Mouse (Mus musculus) lung, postnatal 10 days (tissue): ENCODE measurements around the gene Tgm3.
A peak's percentile ranks its signal among the peaks of the same experiment; 100 is the strongest.

Experiments used
- DNase-seq: peaks from one replicate; pipeline ENCODE4 v3.0.0; 2021

Gene Tgm3

GRCm38 (mm10) chr2:130012026-130012425 lies at the start of gene Tgm3:
Gene Tgm3 (plus strand): TSS chr2:130012349.
- no peak for DNase-seq

- DNase-seq, result no peak
Measured at GRCm38 (mm10) chr2:129980608-129981007, 31.5 kb upstream of the Tgm3 start.

GRCm38 (mm10) chr2:129987527-129988045 lies 24.6 kb upstream of the Tgm3 start:
- no peak for DNase-seq

- no peak for DNase-seq
Measured at GRCm38 (mm10) chr2:129989646-129990045, 22.5 kb upstream of the Tgm3 start.

GRCm38 (mm10) chr2:129994468-129994867 lies 17.7 kb upstream of the Tgm3 start:
- DNase-seq, result no peak

GRCm38 (mm10) chr2:129998476-129998875 lies 13.7 kb upstream of the Tgm3 start:
- no peak for DNase-seq

GRCm38 (mm10) chr2:129999296-129999695 lies 12.9 kb upstream of the Tgm3 start:
- DNase-seq, result no peak

- no peak for DNase-seq
Measured at GRCm38 (mm10) chr2:130000601-130001000, 11.5 kb upstream of the Tgm3 start.

GRCm38 (mm10) chr2:130004046-130004445 lies 8.1 kb upstream of the Tgm3 start:
- DNase-seq, result peak; percentile 2

- DNase-seq, result no peak
Measured at GRCm38 (mm10) chr2:130009371-130009770, 2.8 kb upstream of the Tgm3 start.

- DNase-seq, result no peak
Measured at GRCm38 (mm10) chr2:130013646-130014045, 1.5 kb downstream of the Tgm3 start.

- DNase-seq, result no peak
Measured at GRCm38 (mm10) chr2:130015196-130015595, 3.0 kb downstream of the Tgm3 start.

GRCm38 (mm10) chr2:130018084-130018483 lies 5.9 kb downstream of the Tgm3 start:
- DNase-seq, result no peak

- DNase-seq, result no peak
Measured at GRCm38 (mm10) chr2:130027890-130028289, 15.7 kb downstream of the Tgm3 start.

GRCm38 (mm10) chr2:130029826-130030225 lies 17.7 kb downstream of the Tgm3 start:
- no peak for DNase-seq

- peak; percentile 15 for DNase-seq
Measured at GRCm38 (mm10) chr2:130032661-130033060, 20.5 kb downstream of the Tgm3 start.

GRCm38 (mm10) chr2:130036846-130037245 lies 24.7 kb downstream of the Tgm3 start:
- DNase-seq, result no peak

GRCm38 (mm10) chr2:130038971-130039370 lies 26.8 kb downstream of the Tgm3 start:
- no peak for DNase-seq

GRCm38 (mm10) chr2:130040190-130040886 lies 28.2 kb downstream of the Tgm3 start:
- no peak for DNase-seq

- no peak for DNase-seq
Measured at GRCm38 (mm10) chr2:130043835-130044234, 31.7 kb downstream of the Tgm3 start.

- DNase-seq, result no peak
Measured at GRCm38 (mm10) chr2:130047923-130048440, 35.8 kb downstream of the Tgm3 start.

- no peak for DNase-seq
Measured at GRCm38 (mm10) chr2:130048792-130049191, 36.6 kb downstream of the Tgm3 start.

GRCm38 (mm10) chr2:130058149-130058548 lies 46.0 kb downstream of the Tgm3 start:
- no peak for DNase-seq

GRCm38 (mm10) chr2:130068228-130068627 lies 56.1 kb downstream of the Tgm3 start:
- peak; percentile 55 for DNase-seq

GRCm38 (mm10) chr2:130070396-130070795 lies 58.2 kb downstream of the Tgm3 start:
- DNase-seq, result no peak
